Mouse (Mus musculus): ENCODE data around the gene Gzme. TPM values are rescaled to one million over a fixed set of nuclear protein-coding genes. Genes with fewer than 3 reads are reported as not detected.

Gene Gzme
- total RNA-seq, 1 experiment from 2014 or later = not detected

Small RNA genes within 50 kb of the gene (microRNA-seq; reads per million reads assigned to microRNA genes)
- 0 reads per million in 2 experiments for gene Mir6949

Other genes with a start within 250 kb of the Gzme start
- 0.15 and 0.24 TPM in 2 replicates for gene Cbln3, start 236.2 kb downstream of the Gzme start, total RNA-seq (2021)
- 21.6 and 25.5 TPM in 2 replicates for gene Khnyn, start 235.7 kb downstream of the Gzme start, total RNA-seq (2021)
- 58.1 and 62.6 TPM in 2 replicates for gene Sdr39u1, start 220.3 kb downstream of the Gzme start, total RNA-seq (2021)
- gene Cma1, start 175.9 kb downstream of the Gzme start, total RNA-seq (2021) = 0.49 and 1.2 TPM in 2 replicates
- gene Cma2, start 169.6 kb downstream of the Gzme start, total RNA-seq (2021) = not detected in 2 replicates
- gene Mcpt1, start 102.7 kb downstream of the Gzme start, total RNA-seq (2021) = not detected in 2 replicates
- not detected in 2 replicates for gene Mcpt9, start 90.1 kb downstream of the Gzme start, total RNA-seq (2021)
- gene Mcpt2, start 78.6 kb downstream of the Gzme start, total RNA-seq (2021) = not detected in 2 replicates
- 0.97 and 1.1 TPM in 2 replicates for gene Mcpt4, start 58.3 kb downstream of the Gzme start, total RNA-seq (2021)
- gene Mcpt8, start 35.4 kb downstream of the Gzme start, total RNA-seq (2021) = not detected in 2 replicates
- not detected in 2 replicates for gene Ctsg, start 18.1 kb downstream of the Gzme start, total RNA-seq (2021)
- not detected in 2 replicates for gene Gzmd, start 12.0 kb upstream of the Gzme start, total RNA-seq (2021)
- not detected in 2 replicates for gene Gzmg, start 39.0 kb upstream of the Gzme start, total RNA-seq (2021)
- gene Gzmn, start 54.0 kb upstream of the Gzme start, total RNA-seq (2021) = not detected in 2 replicates
- gene Gzmf, start 90.8 kb upstream of the Gzme start, total RNA-seq (2021) = not detected in 2 replicates
- gene Gzmc, start 114.0 kb upstream of the Gzme start, total RNA-seq (2021) = not detected in 2 replicates
- gene Gzmb, start 141.6 kb upstream of the Gzme start, total RNA-seq (2021) = not detected in 2 replicates
- gene Atp12a, start 244.4 kb upstream of the Gzme start, total RNA-seq (2021) = not detected in 2 replicates